Mouse (Mus musculus) lung, postnatal 25 days (tissue): ENCODE measurements around the gene Fbln1.

Source experiments
- DNase-seq: peaks from one replicate; pipeline ENCODE4 v3.0.0; 2022; ENCODE audit warnings: low spot score

The Fbln1 gene

DNA sequence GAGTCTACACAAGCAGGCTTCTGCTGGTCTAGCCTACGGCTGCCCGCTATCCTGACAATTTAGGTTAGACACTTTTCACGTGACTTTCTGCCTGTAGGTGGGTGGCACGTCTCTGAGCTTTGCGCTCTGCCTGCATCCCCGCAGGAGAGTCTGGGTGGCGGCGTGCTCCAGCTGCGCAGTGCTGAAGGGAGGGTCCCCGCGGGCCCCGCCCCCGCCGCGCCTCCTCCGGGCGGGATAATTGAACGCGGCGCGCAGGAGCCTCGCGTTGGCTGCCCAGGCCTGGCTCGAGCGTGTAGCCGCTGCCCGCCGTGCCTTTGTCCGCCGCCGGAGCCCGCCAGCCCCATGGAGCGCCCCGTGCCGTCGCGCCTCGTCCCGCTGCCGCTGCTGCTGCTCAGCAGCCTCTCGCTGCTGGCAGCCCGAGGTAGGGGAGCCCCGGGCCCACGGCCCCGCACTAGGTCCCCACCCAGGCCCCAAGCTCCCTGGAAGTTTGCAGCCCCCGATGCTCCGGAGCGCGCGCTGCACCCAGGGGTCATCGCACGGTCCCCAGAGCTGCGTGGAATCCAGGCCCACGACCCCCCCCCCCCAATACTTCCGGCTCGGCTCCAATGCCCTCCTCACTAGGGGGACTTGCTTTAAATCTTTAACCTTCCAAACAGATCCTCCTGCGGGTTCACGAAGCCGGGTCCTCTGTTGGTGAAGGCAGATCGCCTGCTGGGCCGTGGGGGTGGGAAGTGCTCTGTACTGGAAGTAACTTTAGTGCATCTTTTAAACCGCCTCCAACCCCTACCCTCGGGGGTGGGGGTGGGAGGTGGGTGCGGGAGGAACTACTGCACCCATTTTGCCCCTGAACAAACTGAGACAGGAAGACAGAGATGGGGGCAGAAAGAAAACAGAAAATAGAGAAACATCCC is at the start of gene Fbln1:
Fbln1 (plus strand) TSS at position 158 of the 911 bp plus-strand sequence.
- DNase-seq, result peak; percentile 45

DNA sequence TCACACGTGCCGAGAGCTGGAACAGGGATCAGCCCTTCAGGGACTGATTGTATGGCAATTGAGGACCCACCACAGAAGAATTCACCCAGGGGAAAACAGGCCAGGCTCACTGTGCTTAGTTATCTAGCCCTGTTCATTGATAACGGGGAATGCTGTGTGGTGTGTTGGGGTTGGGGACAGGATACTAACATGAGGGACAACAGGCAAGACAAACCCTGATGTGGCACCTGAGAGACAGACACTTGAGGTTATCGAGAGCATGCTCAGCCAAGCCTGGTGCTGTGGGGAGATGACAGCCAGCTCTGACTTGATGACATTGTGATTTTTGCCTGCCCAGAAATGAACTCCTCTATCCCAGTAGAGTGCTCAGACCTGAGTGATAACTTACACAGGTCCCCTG is 49.6 kb upstream of the Fbln1 start:
- DNase-seq, result no peak

DNA sequence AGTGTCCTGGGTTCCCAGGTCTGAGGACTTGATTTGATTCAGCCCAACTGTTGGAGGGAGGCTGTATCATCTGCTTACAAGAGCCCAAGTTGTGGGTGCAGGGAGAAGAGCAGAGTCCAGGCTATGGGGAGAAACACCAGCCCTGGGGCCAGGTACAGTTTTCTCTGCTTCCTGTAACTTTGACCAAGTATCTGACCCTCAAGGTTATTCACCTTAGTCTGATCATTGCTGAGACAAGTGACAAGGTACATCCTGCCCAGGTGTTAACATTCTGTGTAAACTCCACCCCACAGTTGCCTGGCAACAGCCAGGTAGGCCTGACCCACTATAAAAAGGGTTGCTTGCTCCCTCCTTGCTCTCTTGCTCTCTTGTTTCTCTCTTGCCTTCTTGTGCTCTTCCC is 44.3 kb upstream of the Fbln1 start:
- no peak for DNase-seq

DNA sequence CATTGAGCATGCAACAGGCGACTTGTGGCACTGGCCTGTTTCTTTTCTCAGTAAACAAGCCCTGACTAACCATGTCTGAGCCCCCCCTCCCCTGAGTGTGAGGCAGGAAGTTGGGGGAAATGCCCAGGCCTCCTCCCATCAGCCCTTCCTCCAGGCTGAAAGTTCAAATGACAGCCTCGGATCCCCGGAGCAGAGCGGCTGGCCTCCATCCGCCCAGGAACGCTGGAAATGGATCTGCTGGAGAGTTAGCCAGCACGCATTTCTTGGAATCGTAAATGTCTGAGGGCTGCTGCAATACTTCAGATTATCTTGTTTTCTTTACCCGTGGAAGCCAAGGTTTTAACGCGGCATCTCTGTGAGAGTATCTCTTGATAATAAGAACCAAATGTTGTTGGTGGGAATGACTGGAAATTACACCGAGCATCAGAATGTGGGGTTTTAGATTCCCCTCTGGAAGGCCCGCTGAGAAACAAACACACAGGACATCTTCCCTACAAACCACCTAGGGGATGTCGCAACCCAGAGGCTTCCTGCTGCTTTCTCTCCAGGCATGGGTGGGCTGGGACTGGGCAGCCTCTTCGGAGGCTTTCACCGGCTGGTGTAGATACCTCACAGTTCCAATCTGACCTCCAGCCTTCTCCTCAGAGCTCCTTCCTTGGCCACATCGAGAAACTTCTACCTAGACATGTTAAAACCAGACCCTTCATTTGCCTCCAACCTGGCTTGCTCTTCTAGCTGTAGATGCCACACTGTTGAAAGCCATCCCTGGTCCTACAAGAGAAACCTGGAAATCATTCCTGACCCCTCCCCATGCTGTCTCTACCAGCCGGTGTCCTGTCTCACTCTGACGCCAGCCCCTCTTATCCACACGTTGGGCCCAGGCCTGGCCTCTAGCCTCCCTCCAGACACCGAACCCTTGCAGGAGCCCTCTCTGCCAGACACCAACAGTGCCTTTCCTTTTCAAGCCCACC is 42.8 kb upstream of the Fbln1 start:
- DNase-seq, result peak; percentile 24

DNA sequence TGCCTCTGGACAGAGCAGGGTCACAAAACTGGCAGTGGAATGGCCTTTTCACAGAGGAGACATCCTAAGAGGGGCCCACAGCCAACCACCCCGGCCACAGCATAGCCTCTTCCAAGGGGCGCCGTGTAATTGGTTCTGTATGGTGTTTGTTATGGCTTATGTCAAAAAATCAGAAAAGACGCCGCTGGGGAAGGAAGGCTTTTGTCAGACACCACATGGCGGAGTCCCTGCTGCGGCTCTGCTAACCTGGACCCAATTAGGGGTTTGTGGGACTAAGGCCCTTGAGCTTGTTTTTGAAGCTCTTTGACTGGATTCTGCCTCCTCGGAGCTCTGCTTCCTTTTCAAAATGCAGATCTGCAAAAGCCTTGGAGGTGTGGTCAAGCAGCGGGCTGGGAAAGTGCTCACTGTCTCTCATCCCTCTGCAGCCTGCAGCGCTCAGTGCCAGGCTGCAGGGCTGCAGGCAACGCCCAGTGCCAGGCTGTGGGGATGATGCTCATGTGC is 39.3 kb upstream of the Fbln1 start:
- no peak for DNase-seq

DNA sequence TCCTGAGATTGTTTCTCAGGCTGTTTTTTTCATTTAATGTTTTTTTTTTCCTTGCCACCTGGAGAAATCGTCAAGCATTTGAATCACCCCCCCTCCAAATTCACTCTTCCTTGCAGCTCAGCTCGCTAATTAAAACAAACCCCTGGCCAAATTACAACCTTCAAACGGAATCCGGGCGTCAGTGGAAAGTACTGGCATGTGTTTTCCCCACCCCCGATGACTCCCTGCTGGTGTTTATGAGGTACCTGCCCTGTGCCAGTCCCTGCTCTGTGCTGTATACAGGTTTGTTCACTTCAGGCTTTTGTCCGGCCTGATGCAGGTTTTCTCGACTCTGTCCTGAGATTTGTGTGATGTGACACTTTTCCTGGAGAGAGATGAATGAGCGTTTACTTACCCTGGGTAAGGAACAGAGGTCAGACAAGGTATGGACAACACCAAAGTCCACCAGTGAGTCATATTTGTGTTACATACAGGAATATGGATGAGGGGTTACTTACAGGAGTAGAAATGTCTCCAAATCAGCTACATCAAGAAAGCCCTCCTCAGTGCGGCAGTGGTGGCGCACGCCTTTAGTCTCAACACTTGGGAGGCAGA is 38.6 kb upstream of the Fbln1 start:
- DNase-seq, result no peak

DNA sequence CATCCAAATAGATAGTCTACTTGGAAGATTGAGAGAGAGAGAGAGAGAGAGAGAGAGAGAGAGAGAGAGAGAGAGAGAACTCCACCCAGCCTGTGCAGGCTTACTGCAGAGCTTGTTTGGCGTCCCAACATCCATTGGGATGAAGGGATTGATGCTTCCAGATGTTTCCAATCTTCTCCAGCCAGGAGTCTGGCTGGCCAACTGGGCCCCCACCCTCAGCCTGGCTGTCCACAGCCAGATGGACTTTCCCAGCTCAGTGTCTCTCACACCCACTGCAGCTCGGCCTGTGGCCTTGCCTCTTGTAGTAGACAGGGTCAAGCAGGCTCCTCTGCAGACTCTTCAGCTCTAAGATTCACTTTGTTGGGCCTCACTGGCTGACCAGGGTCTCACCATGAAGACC is 33.7 kb upstream of the Fbln1 start:
- DNase-seq, result peak; percentile 56

DNA sequence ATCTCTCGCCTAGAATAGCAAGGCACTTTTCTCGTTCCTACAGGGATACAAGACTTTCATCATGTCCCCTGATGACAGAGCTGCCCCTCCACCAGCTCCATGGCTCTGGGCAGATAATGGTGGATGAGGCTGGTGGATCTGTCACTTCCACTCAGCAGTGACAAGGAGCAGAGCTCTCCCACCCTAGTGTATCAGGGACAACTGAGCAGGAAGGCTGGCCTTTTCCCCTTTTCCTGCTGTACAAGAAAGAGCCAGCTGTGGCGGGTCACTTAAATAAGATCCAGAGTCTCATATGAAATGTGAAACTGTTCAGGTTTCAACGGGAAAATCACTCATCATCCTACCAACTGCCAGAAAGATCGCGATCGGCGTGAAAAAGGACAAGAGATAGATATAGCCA is 32.3 kb upstream of the Fbln1 start:
- no peak for DNase-seq

DNA sequence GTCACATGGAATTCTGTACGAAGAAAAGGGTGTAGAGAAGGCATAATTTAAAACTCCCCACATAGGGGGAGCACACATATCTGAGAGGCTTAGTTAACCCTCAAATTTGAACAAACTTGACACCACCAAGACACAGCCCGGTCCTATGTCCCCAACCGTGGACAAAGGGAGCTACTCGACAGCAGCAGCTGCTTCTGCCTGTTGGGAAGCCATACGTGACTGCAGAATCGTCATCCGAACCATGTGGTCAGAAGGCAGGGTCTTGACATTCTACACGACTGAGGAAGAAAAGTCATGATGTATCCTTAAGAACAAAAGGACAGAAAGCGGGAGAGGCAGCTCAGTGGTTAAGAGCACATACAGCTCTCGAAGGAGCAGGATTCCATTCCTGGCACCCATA is 31.7 kb upstream of the Fbln1 start:
- DNase-seq, result no peak

DNA sequence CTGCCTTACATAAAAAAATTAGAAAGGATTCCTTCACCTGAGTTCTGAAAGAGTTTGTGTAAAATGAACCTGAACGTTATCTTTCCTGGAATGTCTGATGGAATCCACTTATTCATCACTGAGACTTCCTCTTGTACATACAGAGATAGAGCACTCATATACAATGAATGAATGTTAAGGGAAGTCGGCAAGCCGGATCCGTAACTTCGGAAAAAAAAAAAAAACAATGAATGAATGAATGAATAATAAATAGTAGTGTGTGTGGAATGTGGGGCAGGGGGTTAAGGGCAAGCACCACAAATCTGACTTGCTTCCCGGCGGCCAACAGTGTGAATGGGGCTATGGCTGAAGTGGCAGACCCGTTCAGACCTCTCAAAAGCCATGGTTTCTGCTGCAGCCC is 28.2 kb upstream of the Fbln1 start:
- DNase-seq, result no peak

DNA sequence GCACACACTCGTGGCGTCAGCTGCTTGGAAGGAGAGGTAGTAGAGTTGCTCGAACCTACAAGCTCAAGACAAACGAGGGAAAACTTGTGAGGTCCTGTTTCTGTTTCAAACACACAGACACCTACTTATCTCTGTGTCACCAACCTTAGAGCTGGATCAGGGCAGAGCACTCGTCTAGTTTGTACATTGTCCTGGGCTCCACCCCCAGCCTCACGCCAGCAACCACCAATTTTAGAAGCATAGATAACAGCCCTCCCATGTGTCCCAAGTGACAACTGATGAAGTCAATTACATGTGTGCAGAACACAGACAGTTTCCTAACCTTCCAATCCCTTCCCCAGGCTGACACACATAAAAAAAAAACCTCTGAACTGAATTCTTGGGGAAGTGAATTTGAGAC is 27.6 kb upstream of the Fbln1 start:
- DNase-seq, result no peak

DNA sequence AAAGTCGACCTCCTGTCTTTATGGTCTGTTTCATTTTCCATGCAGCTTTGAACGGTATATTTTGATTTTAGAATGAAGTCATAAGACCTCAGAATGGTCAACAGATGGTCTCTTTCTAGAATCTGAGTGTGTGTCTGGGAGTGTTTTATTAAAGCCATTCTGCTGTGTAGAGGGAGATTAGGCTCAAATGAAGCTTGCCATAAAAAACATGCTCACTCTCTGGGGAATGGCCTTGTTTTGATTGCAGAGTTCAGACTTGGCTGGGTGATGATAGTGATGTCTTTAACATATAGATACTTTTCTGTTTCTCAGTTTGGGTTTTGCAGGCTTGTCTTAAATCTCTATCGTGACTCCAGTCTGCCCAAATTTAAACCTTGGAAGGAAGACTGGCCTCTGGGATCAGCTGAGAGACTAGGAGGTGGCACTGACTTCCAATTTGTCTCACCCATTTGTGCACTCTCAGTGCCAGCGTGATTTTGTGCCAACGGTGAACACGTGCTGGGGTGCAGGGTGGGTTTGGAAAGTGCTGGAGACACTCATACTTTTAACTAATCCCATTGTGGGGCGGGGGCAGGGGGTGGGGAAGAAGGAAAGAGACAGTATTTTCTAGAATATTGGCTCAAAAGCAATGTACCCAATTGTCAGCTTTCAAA is 26.1 kb upstream of the Fbln1 start:
- no peak for DNase-seq

DNA sequence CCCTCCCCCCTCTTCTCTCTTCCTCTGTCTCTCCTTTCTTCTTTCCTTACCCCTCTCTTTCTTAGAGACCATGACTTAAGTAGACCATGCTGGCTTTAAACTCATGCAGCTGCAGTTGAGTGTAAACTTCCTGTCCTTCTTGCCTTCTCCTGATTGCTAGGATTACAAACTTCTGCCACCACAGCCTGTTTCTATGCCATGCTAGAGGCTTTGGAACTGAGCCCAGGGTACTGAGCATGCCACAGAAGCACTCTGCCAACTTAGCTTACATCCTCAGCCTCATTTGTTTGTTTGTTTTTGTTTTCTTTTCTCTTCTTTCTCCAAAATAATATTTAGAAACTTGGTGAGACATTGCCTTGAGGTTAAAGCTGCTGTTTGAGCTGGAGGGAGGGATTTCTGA is 25.4 kb upstream of the Fbln1 start:
- no peak for DNase-seq

DNA sequence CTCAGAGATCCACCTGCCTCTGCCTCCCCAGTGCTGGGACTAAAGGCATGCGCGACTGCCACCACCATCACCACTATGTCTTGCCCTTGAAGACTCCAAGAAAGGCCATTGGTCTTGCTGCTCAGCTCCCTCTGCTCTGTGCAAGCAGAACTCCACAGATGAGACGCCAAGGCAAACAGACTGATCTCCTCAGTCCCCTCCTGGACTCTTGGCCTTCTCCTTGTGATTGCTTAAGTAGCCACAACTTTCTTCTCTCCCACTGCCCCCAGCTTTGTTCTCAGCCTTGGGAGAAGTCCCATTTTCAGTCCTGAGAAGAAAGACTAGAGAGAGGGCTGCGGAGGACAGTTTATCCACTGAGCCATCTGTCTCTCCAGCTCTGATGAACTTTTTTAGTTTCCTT is 23.7 kb upstream of the Fbln1 start:
- DNase-seq, result peak; percentile 18

DNA sequence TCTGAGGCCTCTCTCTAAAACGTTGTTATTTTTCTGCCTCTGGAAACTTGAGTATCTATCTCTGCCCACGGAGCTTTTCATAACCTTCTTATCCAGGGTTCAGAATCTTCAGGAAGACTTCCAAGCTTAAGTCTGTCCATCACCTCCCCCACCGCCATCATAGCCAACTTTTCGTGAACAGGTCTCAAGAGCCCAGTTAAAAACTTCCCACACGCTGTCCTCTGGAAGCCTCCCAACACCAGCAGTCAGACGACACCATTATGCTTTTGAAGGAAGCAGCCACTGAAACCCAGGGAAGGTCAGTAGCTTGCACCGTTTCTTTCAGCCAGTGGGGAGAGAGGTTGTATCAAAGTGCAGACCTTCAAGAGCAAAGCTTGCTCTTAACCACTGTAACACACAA is 18.8 kb upstream of the Fbln1 start:
- DNase-seq, result no peak

DNA sequence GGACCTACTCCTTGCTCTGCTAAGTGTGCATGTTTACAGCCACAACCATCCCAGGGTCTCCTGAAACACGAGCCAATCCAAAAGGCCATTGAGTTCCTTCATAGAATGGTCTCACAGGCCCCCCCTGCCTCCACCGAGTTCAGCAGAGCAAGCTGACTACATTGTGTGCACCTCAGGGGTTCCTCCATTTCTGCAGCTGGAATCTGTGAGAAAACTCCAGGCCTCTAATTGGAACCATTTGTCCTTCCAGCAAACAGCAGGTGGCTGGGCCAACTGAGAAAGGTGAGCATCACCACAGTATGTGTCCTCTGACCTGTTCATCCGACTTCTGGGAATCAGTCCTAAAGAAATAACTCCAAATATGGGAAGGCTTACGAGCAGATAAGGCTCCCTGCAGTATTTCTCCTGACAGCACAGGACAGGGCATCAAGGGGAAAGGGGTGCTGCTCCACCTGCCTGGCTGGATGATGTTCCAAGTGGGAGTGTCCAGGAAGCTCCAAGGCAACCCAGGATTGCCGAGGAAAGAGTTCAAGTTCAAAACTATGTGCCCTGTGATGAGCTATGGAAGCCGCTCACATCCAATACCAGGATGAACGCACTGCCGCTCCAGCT is 17.5 kb upstream of the Fbln1 start:
- DNase-seq, result no peak

DNA sequence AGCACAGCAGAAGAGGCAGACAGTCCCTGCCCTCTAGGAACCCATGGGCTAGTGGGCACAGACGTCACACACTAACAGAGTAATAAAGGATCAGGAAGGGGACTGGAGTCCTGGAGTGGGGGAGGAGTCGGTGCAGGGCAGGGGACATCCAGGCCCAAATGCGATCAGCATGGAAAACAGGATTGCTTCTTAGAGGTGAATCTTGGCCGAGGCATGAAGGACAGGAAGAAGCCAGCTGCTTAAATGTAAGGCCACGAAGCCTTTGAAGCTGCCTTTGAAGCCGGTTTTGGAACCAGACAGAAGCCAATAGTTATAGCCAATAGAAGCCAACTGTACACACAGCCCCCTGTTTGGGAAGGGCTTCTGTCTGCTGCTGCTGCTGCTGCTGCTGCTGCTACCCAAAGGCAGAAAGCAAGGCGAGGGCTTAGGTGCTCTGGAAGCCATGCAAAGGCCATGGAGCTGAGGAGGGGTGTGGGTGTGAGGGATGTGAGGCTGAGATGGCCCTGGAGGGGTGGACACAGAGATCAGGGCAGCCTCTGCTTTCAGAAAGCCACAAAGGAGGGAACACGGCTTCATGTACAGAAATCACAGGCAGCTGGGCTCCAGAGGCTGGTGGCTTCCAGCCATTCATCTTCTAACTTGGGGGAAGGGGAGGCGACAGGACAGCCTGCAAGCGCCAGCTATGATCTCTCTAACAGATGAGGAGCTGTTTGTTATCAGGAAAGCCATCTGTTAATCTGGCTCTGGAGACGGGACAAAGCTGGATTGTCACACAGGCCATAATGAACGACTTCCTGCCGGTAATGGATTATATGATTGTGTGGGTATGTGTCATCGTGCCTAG is 5.1 kb upstream of the Fbln1 start:
- peak; percentile 53 for DNase-seq

DNA sequence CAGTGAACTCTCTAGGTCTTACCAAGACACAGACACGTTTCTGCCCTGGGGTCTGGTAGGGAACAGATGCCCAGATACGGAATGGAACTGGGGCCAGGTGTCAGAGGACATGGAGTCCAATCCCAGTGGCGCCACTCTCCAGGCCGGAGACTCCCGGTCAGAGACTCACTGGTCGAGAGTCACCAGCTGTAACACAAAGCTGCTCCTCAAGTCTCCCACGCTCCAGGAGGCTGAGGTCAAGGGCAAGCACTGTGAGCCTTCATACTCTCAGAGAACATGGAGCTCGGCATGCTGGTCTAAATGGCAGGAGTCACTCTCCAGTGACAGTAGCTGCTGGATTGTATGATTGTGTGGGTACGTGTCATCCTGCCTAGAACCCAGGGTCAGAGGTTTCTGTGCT is 3.5 kb upstream of the Fbln1 start:
- no peak for DNase-seq

DNA sequence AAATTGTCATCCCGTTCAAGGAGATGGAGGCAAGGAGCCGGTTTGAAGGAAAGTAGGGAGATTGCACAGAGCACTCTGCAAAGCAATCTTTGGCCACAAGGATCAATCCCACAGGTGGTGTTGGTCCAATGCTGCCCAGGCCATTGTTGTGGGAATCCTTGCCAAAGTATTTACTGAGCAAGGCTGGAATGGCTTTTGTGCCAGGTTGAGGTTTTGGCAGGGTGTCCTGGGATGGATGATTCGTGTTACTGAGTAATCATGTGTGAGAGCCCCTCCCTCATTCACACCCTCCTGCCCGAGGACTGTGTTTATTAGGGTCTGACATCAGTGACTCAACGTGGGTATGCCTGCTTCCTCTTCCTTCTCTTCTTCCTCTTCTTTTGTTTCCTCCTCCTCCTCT is 3.0 kb upstream of the Fbln1 start:
- no peak for DNase-seq

DNA sequence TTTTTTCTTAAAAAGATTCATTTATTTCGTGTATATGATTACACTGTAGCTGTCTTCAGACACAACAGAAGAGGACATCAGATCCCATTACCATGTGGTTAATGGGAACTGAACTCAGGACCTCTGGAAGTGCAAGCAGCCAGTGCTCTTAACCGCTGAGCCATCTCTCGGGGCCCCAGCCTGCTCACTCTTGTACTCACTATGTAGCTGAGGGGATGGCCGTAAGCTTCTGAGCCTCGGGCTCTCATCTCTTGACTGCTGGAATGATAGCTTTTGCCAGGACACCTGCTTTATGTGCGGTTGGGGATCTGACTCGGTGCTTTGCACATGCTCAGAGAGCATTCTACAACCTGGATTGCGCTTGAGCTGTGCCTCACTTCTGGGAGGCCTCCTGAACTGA is 1.4 kb upstream of the Fbln1 start:
- no peak for DNase-seq

DNA sequence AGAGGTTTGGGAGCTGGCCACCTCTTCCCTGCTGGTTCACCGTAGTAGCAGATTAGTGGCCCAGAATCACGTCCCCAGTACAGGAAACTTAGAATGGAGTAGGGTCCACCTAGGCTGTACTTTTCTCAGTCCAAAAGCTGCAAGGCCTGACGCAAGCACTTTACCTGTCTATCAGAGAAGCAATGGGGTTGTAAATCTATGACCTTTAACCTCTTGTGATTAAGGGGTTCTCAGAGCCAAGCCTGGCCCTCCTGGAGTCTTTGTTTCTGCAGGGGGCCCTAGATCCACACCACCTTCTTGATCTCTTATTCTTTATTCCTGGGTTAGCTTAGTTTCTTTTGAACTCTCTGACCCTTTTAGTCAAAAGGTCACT is 940 bp downstream of the Fbln1 start:
- DNase-seq, result no peak
